Mouse (Mus musculus) brain, embryonic 14.5 days (tissue): ENCODE data around the gene Spef1.

Experiments used
- CTCF ChIP-seq: fragments of 200-500 bp; IDR thresholded peaks from 2 replicates; pipeline ENCODE4 v1.5.1; 2012; ENCODE audit warnings: inconsistent platforms, mild to moderate bottlenecking, moderate library complexity, borderline replicate concordance; ENCODE audit not compliant: insufficient read depth, insufficient read length; ENCODE audit errors: extremely low read depth
- POLR2A ChIP-seq: fragments of 200-500 bp; IDR thresholded peaks from 2 replicates; pipeline ENCODE4 v1.6.1; 2012; ENCODE audit warnings: mild to moderate bottlenecking, inconsistent platforms, borderline replicate concordance; ENCODE audit not compliant: poor library complexity, insufficient read depth, insufficient read length, severe bottlenecking; ENCODE audit errors: extremely low read depth

DNA sequence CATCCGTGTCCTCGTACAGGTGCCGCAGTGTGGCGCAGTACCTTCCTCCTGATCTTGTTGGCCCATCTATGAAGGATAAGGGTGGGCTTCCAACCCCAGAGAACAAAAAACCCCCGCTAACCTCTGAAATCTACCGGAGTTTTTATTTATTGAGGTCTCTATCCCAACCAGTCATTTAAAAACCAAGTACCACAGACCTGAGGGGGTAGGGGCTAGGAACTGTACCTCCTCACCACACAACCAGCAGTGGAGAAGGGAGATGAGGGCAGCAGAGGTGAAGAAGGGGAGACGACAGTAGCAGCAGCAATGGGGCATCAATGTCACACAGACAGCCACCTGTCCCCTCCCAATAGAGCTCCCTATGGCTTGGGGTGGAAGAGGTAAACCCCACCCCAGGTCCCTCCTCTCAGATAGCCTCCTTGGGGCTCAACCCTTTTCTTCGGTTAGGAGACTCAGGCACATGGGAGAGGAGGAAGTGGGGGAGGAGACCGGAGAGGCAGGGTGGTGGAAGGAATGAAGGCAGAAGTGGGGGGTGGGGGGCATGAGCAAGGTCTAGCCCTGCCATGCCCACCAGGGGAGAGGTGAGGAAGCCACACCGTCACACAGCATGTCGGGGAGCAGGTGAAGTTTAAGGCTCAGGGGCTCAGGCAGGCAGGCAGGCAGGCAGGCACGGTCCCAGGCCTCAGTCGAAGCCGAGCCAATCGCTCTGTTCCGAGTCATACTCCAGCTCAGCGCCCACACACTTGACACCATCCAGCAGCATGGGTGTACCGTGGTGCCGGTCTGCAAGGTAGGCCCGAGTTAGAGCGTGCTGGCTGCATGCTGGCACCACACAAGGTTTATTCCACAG, 40.7 kb downstream of the Spef1 start:
- TF ChIP-seq POLR2A (no peak), CTCF (no peak)
